Mouse (Mus musculus) liver, embryonic 15.5 days (tissue): Measurements from ENCODE around the gene Cep135. TPM values are rescaled to one million over a fixed set of nuclear protein-coding genes. Genes with fewer than 3 reads are reported as not detected.

ENCODE experiments used
- ATAC-seq: fragments of 200-750 bp; cut with Nextera tagmentation; 2 replicates; pipeline ENCODE4 v1.8.0; 2017; ENCODE audit warnings: moderate number of reproducible peaks, mild to moderate bottlenecking, moderate library complexity; ENCODE audit not compliant: insufficient read depth
- H3K27ac ChIP-seq: fragments of 300-500 bp; sonication (generic); replicated peaks from 2 replicates; pipeline ENCODE4 v1.5.1; 2015; ENCODE audit warnings: mild to moderate bottlenecking, inconsistent platforms
- H3K27me3 ChIP-seq: fragments of 300-500 bp; sonication (generic); 2 replicates; pipeline ENCODE4 v1.6.1; 2015; ENCODE audit warnings: mild to moderate bottlenecking, inconsistent platforms
- H3K36me3 ChIP-seq: fragments of 300-500 bp; sonication (generic); replicated peaks from 2 replicates; pipeline ENCODE4 v1.6.1; 2015; ENCODE audit warnings: moderate library complexity, mild to moderate bottlenecking, inconsistent platforms
- H3K4me1 ChIP-seq: fragments of 300-500 bp; sonication (generic); replicated peaks from 2 replicates; pipeline ENCODE4 v1.6.1; 2015; ENCODE audit warnings: inconsistent platforms
- H3K4me2 ChIP-seq: fragments of 300-500 bp; sonication (generic); 2 replicates; pipeline ENCODE4 v1.6.1; 2015; ENCODE audit warnings: moderate library complexity, mild to moderate bottlenecking, inconsistent platforms
- H3K4me3 ChIP-seq: fragments of 300-500 bp; sonication (generic); replicated peaks from 2 replicates; pipeline ENCODE4 v1.5.1; 2015; ENCODE audit warnings: mild to moderate bottlenecking, inconsistent platforms
- H3K9ac ChIP-seq: fragments of 300-500 bp; sonication (generic); 2 replicates; pipeline ENCODE4 v1.6.1; 2015; ENCODE audit warnings: moderate library complexity, mild to moderate bottlenecking, inconsistent platforms
- H3K9me3 ChIP-seq: fragments of 300-500 bp; sonication (generic); replicated peaks from 2 replicates; pipeline ENCODE4 v1.6.1; 2016; ENCODE audit warnings: inconsistent platforms
- WGBS: fragments of 180-500 bp; shearing (Covaris S2); methylation state at CpG from one replicate; pipeline ENCODE4 v1.1.7; 2015; ENCODE audit warnings: mixed read lengths; ENCODE audit not compliant: insufficient replicate concordance; 5-methylcytosine and 5-hydroxymethylcytosine counted together
- polyA plus RNA-seq: library from polyadenylated mRNA; unstranded; fragments of >200 nt; fragmentation: Nextera tagmentation; extraction: Ambion mirVana; gene quantifications from 2 replicates; pipeline ENCODE4 v1.2.1, GENCODE M21; 2015

The Cep135 gene
- polyA plus RNA-seq, 1 experiment from 2014 or later = 4.1 TPM

DNA sequence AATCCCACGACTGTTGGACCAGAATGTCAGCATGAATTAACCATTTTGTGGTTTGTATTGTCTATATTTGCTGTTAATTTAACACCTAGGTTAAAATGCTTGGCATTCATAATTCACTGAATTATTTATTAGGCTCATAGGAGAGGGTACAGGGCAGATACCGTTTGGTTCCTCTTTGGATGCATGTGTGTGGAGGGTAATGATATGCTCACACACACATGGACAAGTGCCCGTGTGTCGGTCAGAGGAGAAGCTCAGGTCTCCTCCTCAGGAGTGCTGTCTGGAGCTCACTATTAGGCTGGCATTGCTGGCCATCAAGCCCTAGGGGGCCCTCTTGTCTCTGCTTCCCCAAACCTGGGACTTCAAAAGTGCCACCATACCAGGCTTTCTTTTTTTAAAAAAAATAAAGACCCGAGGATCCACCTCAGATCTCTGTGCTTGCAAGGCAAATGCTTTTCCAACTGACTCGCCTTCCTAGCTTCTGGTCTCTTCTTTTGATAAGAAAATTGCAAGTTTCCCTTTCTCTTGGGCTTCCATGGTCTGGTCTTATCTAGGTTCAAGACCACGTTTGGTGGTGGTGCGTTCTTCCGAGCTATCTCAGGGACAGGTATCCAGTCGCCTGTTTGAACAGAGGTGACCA lies 99.6 kb downstream of the Cep135 start:
- no peaks in the 10 kb centered on the region for H3K36me3 ChIP-seq
- H3K9me3 ChIP-seq = no peaks in the 10 kb centered on the region
- H3K27me3 ChIP-seq = no peaks in the 10 kb centered on the region
- H3K4me1 ChIP-seq = peaks cover 63% of the 10 kb centered on the region
- peak overlapping the region; percentile 42 for H3K4me2 ChIP-seq
- H3K4me3 ChIP-seq = no peak overlapping the region
- no peak overlapping the region for H3K9ac ChIP-seq
- H3K27ac ChIP-seq = peak overlapping the region; percentile 81
- peak; percentile 25; the same call in 1 of the 2 replicates for ATAC-seq
- 24% methylated on average over 10 of the region's 10 CpGs for WGBS

DNA sequence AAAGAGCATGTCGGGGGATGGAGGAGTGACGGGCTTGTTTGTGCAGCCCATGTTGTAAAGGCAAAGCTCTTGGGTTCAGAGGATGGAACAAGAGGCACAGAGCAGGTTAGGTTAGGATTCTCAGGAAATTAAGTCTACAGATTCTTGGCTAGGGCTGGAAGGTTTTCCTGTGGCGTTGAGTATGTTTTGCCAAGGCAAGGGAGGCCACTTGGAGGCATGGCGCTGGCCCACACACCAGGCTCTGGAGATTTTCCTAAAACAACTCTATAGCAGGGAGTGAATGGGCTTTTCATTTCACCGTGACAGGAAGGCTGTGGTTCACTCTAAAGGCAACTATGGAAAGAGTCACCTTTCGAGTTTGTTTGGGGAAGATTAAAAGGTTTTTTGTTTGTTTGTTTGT lies 100.1 kb downstream of the Cep135 start:
- H3K4me3 ChIP-seq = no peak overlapping the region
- H3K9me3 ChIP-seq = no peaks in the 10 kb centered on the region
- no peaks in the 10 kb centered on the region for H3K36me3 ChIP-seq
- peak overlapping the region; percentile 42 for H3K4me2 ChIP-seq
- no peak overlapping the region for H3K9ac ChIP-seq
- ATAC-seq = no peak
- peak overlapping the region; percentile 81 for H3K27ac ChIP-seq
- 65% methylated on average over 6 of the region's 6 CpGs for WGBS
- peaks cover 59% of the 10 kb centered on the region for H3K4me1 ChIP-seq
- no peaks in the 10 kb centered on the region for H3K27me3 ChIP-seq

DNA sequence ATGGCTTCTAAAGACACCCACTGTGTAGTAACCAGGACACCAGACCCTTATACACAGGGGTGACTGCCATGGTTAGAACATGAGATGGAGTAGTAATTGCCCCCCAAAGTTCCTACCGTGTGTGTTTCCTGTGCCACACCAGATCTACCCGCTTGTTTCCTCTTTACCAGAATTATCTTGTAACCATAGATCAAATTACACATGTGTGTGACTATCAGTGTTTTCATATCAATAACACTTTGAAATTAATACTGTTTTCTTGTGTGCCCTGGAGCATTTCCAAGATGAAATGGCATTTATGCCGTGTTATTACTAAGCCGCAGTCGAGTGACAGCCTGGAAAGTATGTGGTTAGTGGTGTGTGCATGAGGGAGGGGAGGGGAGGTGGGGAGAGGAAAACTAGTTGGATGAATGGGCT lies 101.7 kb downstream of the Cep135 start:
- H3K27ac ChIP-seq = no peak overlapping the region
- H3K9me3 ChIP-seq = no peaks in the 10 kb centered on the region
- no peak overlapping the region for H3K9ac ChIP-seq
- no peak overlapping the region for H3K4me2 ChIP-seq
- peaks cover 53% of the 10 kb centered on the region for H3K4me1 ChIP-seq
- no peak overlapping the region for H3K4me3 ChIP-seq
- H3K27me3 ChIP-seq = no peaks in the 10 kb centered on the region
- ATAC-seq = no peak
- 29% methylated on average over 5 of the region's 5 CpGs for WGBS
- H3K36me3 ChIP-seq = no peaks in the 10 kb centered on the region

DNA sequence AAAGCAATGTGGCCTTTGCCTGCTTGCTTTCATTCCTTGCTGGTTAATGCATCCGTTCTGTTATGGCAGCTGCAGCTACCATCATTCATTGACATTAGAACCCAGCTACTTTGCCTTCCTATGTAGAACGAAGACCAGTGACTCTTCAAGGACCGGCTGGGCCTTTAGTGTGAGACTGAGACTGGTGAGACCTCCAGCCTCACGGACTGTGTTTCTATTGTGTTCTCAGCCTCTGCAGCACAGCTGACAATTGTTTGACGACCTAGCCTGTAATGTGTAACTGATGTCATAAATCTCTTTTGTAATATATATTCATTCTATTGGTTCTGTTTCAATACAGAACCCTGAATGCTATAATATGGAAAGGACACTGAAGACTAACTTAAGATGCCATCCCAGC lies 102.8 kb downstream of the Cep135 start:
- H3K4me2 ChIP-seq = no peak overlapping the region
- no peak overlapping the region for H3K4me3 ChIP-seq
- 80% methylated on average over 5 of the region's 5 CpGs for WGBS
- no peaks in the 10 kb centered on the region for H3K9me3 ChIP-seq
- no peak overlapping the region for H3K27ac ChIP-seq
- H3K4me1 ChIP-seq = peaks cover 42% of the 10 kb centered on the region
- H3K27me3 ChIP-seq = no peaks in the 10 kb centered on the region
- no peak overlapping the region for H3K9ac ChIP-seq
- 0 out of 2 replicates have a peak, but pooled peaks cover 4% of the 10 kb centered on the region for H3K36me3 ChIP-seq
- no peak for ATAC-seq

DNA sequence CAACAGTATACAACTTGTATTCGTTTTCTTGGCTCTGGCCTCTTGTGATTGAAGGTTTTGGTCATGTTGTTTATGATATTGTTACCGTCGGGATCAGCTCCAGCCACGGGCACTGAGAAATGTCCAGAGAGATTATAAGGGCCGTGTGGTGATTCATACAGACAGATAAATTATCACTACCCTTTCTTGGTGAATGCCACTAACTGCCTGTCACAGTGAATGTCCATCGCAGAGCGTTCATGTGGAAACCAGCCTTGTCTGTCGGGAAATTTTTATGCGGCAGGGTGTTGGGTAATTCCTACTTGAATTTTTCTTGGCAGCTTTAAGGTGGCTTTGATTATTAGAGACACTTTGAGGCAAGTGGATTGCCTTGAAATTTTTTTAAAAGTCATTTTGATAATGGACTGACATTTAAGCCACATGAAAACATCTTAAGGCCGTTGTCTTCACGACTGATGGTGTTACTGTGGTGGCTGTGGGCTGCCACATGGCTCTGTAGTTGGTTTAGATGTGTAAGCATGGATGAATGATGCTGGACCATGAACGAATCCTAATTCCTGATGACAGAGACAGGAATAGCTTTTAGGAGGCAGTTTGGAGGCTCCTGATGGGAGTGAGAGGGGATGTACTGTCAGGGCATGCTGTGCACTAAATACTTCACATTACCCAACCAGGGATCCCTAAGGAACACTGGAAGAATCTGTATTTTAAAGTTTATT lies 103.4 kb downstream of the Cep135 start:
- ATAC-seq = no peak
- no peaks in the 10 kb centered on the region for H3K9me3 ChIP-seq
- no peaks in the 10 kb centered on the region for H3K27me3 ChIP-seq
- no peak overlapping the region for H3K27ac ChIP-seq
- 77% methylated on average over 12 of the region's 12 CpGs for WGBS
- peaks cover 36% of the 10 kb centered on the region for H3K4me1 ChIP-seq
- H3K9ac ChIP-seq = no peak overlapping the region
- H3K4me2 ChIP-seq = no peak overlapping the region
- H3K36me3 ChIP-seq = 0 out of 2 replicates have a peak, but pooled peaks cover 4% of the 10 kb centered on the region
- H3K4me3 ChIP-seq = no peak overlapping the region

Other genes starting within 250 kb of the Cep135 start
- not detected in 2 replicates for gene Nmu, start 224.9 kb upstream of the Cep135 start, polyA plus RNA-seq
- gene Gm7271, start 104.7 kb upstream of the Cep135 start, polyA plus RNA-seq = not detected in 2 replicates
- 11.7 and 11.8 TPM in 2 replicates for gene Exoc1, start 59.4 kb upstream of the Cep135 start, polyA plus RNA-seq
- 7.5 and 7.6 TPM in 2 replicates for gene C530008M17Rik, start 67.8 kb downstream of the Cep135 start, polyA plus RNA-seq